Mouse (Mus musculus): ENCODE results near the gene Olfr1110.
"Not testable (repeated sequence)": the region's sequence is repeated elsewhere in the genome, so short reads cannot be mapped to it uniquely, and the experiment has no call there.

Olfr1110 gene

DNA sequence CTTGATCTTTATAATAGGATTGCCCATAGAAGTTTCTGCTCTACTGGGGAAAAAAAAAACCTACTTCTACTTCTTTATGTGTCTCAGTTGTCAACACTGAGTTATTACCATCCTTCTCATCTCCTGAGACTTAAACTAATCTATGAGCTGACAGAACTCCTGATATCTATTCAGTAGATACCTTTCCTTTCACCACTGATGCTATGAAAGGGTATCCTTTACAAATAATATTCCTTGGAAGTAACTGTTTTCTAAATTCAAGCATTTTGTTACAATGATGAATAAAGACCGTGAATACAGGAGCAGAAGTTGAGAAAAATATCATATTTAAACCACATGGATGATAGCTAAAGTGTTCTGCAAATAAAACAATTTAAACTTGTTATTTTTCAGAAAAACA, at the start of gene Olfr1110:
Gene Olfr1110, minus strand, starts transcription at position 101 of the 400 bp plus-strand sequence.
- DNase-seq = no peak

DNA sequence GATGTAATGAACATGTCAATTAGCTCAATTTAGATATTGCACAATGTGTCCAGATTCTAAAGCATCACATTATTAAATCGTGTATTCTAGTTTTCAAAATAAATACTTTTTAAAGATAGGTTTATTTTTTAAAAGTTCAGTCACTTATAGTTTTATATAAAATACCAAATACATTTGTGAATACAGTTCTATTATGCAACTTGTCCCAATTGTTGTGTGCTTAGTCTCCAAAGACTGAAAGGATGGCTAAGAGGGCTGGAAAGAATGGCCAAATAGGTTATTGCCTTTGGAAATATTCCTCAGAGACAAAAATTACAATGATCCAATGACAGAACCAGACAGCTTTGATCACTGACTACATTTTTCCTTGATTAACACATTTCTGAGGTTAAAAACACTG, 47.4 kb upstream of the Olfr1110 start, which contains the start of gene Olfr1112:
Gene Olfr1112, plus strand, starts transcription at position 301 of the 400 bp plus-strand sequence.
- no peak for DNase-seq

DNA sequence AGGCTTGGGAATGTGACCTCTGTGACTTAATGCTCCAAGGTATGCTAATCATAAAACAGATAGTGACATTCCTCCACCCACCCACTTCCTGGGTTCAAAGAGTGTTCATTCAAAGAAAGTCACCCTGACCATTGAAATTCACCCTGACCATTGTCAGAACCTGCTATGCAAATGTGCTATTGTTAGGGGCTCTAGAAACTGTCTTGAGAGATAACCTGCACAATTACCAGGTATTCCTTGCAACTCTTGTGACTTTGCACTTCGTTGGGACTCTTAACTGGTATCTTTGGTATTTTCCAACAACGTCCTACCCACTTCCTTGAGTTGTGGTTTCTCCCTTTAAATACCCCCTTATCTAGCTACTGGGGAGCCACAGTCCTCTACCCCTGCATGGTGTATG, 27.6 kb upstream of the Olfr1110 start:
- DNase-seq = not testable (repeated sequence)

DNA sequence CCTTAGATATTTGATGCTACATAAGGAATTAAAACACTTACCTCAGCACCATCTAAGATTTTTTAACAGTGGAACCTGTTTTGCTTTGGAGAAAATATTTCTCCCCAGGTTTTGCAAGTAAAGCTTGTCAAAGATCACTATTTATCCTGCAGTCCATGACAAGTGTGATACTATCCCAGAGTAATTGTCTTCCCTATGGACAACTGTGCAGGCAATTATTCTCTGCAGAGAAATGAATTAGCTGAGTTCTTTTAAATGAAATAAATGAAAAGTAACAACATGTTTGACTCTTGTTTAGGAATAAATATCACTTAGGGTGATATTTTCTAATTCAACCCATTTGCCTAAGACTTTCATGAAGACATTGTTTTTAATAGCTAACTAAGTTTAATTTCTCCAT, 12.4 kb upstream of the Olfr1110 start, which contains the start of gene Olfr1111:
Gene Olfr1111, minus strand, starts transcription at position 101 of the 400 bp plus-strand sequence.
- DNase-seq = no peak

DNA sequence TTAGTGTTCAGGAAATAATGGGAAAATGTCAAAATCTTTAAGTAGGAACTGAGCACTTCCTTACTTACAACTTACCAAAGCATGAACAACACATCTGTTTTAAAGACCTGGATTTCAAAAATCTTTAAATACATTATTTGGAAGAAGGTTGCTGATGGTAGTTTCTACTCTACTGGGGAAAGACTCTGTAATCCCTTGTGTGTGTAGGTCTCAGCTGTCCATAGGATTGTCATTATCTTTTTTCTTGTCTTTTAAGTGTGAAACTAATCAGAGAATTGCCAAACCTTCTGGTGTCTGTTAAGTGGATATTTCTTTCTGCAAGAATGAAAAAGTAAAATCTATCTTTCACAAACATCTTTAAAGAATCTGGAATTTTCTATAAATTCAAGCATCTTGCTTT, 25.6 kb downstream of the Olfr1110 start, which contains the start of gene Olfr259:
Gene Olfr259, minus strand, starts transcription at position 101 of the 400 bp plus-strand sequence.
- DNase-seq = no peak

DNA sequence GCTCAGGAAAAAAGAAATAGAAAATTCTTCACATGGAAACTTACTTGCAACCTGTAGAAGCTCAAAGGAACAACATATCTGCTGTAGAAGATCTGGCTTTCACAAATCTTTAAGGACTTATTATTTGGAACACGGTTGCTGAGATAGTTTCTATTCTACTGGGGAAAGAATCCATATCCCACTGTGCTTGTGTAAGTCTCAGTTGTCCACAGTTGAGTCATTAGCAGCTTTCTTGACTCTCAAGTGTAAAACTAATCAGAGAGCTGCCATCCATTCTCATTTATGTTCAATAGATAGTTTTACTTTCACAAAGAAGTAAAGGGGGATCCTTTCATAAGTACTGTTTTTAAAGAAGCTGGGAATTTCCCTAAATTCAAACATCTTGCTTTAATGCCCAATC, 44.2 kb downstream of the Olfr1110 start, which contains the start of gene Olfr1109:
Gene Olfr1109, minus strand, starts transcription at position 101 of the 400 bp plus-strand sequence.
- DNase-seq = no peak
